Comparison of ENCODE assay signal across 8 mouse cellular contexts in the genomic region with DNA sequence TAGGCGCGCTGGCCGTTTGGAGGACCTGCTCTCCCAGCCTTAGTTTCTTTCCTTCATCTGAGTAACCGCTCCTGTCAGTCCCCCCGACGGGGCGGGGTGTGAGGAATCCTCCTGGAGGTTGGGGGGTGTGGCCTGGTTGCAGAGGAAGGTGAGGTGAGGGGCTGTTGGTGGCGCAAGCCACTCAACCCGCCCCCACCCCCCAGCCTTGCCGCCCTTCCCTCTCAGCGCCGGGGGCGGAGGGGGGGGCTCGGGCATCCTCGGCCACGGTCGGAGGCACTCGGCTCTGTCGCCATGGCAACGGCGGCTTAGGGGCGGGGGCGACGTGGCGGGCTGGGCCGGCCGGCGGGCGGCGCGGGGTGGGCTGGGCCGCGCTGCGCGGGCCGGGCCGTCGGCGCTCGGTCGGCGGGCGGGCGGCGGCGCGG.
DNase-seq lines count a peak whose midpoint lies in the region; ATAC-seq and TF ChIP-seq lines count a peak whose summit lies in the region.

No protein-coding gene starts in this region.

- TF ChIP-seq CTCF in lung, adult 2 months (IDR thresholded peaks at IDR 0.05; ENCODE audit: insufficient read depth, low read length) = no peak
- TF ChIP-seq CTCF in olfactory bulb, adult 2 months (IDR thresholded peaks at IDR 0.05; ENCODE audit: insufficient read depth, low read depth, low read length) = no peak

- peak; percentile 28; the same call in 1 of the 2 replicates for ATAC-seq in embryonic facial prominence, embryonic 13.5 days (ENCODE audit: insufficient number of reproducible peaks, insufficient read depth, low FRiP score, low TSS enrichment, low read depth)
- peak; percentile 56 for ATAC-seq in heart, embryonic 16.5 days (replicated peaks; ENCODE audit: extremely low read depth, insufficient read depth, low FRiP score)

- DNase-seq in cerebellum, postnatal 4 days (ENCODE audit: low spot score in 2 of 2) = peak; percentile 81 to 88
- no peak for DNase-seq in cerebellum, adult 8-10 months
- peak; percentile 92 to 94 for DNase-seq in kidney, postnatal 4 days
- peak; percentile 73 for DNase-seq in lung, adult 2 months
- DNase-seq in thymus, postnatal 14 days = peak; percentile 80

- peak overlapping the region; percentile 85 for H3K9ac ChIP-seq in embryonic facial prominence, embryonic 13.5 days
- peak overlapping the region; percentile 87 for H3K9ac ChIP-seq in heart, embryonic 16.5 days (ENCODE audit: low read length)

- H3K36me3 ChIP-seq in embryonic facial prominence, embryonic 13.5 days = peaks cover 3% of the 10 kb centered on the region; the same call in 1 of the 2 replicates
- H3K36me3 ChIP-seq in heart, embryonic 16.5 days (ENCODE audit: control insufficient read depth, insufficient read depth) = no peaks in the 10 kb centered on the region

- no peaks in the 10 kb centered on the region for H3K27me3 ChIP-seq in embryonic facial prominence, embryonic 13.5 days
- H3K27me3 ChIP-seq in heart, embryonic 16.5 days (ENCODE audit: control insufficient read depth, insufficient read depth, low read length) = no peaks in the 10 kb centered on the region

- peaks cover 69% of the 10 kb centered on the region for H3K4me1 ChIP-seq in embryonic facial prominence, embryonic 13.5 days
- peaks cover 39% of the 10 kb centered on the region for H3K4me1 ChIP-seq in heart, embryonic 16.5 days (ENCODE audit: control insufficient read depth, insufficient read depth, low read length)
- H3K4me1 ChIP-seq in lung, adult 2 months (ENCODE audit: control insufficient read depth, insufficient read depth, low read length) = peaks cover 21% of the 10 kb centered on the region; the same call in 1 of the 2 replicates
- H3K4me1 ChIP-seq in olfactory bulb, adult 2 months (ENCODE audit: control insufficient read depth, insufficient read depth, low read length) = peaks cover 23% of the 10 kb centered on the region

- peak overlapping the region; percentile 93 for H3K4me2 ChIP-seq in embryonic facial prominence, embryonic 13.5 days
- H3K4me2 ChIP-seq in heart, embryonic 16.5 days (ENCODE audit: low read depth, low read length) = peak overlapping the region; percentile 91

- WGBS in embryonic facial prominence, embryonic 13.5 days = under 1% methylated on average over 33 of the region's 47 CpGs
- under 1% methylated on average over 36 of the region's 47 CpGs for WGBS in heart, embryonic 16.5 days
- WGBS in lung, adult 2 months = 5% methylated on average over 31 of the region's 47 CpGs
- 25% methylated on average over 44 of the region's 47 CpGs for WGBS in olfactory bulb, adult 2 months

- H3K27ac ChIP-seq in embryonic facial prominence, embryonic 13.5 days = no peak overlapping the region; the same call in 1 of the 2 replicates
- no peak overlapping the region for H3K27ac ChIP-seq in heart, embryonic 16.5 days (ENCODE audit: low read length)
- H3K27ac ChIP-seq in olfactory bulb, adult 2 months (ENCODE audit: insufficient read depth, low read depth, low read length) = no peak overlapping the region

- H3K9me3 ChIP-seq in embryonic facial prominence, embryonic 13.5 days = no peaks in the 10 kb centered on the region
- no peaks in the 10 kb centered on the region for H3K9me3 ChIP-seq in heart, embryonic 16.5 days (replicated peaks; ENCODE audit: control insufficient read depth, low read length)

- H3K4me3 ChIP-seq in embryonic facial prominence, embryonic 13.5 days = peak overlapping the region; percentile 85
- peak overlapping the region; percentile 80 for H3K4me3 ChIP-seq in heart, embryonic 16.5 days (ENCODE audit: low read length)
- H3K4me3 ChIP-seq in lung, adult 2 months (replicated peaks; ENCODE audit: extremely low read depth, low read depth, low read length) = peak overlapping the region; percentile 13
- H3K4me3 ChIP-seq in olfactory bulb, adult 2 months (ENCODE audit: insufficient read depth, low read depth, low read length) = peak overlapping the region; percentile 57

- no peak for TF ChIP-seq POLR2A in lung, adult 2 months (IDR thresholded peaks at IDR 0.05; ENCODE audit: borderline replicate concordance, extremely low read depth, low read depth, low read length)
- no peak for TF ChIP-seq POLR2A in olfactory bulb, adult 2 months (IDR thresholded peaks at IDR 0.05; ENCODE audit: insufficient read depth, low read depth, low read length)

Comparison
In these comparisons a context has a peak if more than half of its experiments do, and no peak if none do; other contexts are left out.
1. H3K4me3 ChIP-seq: peak in every context shown above with its lines; median percentile 85 in embryonic facial prominence, embryonic 13.5 days; 80 in heart, embryonic 16.5 days; 57 in olfactory bulb, adult 2 months; 13 in lung, adult 2 months.